Mouse (Mus musculus): ENCODE results near the gene Elovl1. TPM values are rescaled to one million over a fixed set of nuclear protein-coding genes. Genes with fewer than 3 reads are reported as not detected.

Gene Elovl1
- total RNA-seq (2023) = 10 to 100 TPM; 57.7 to 65.9 TPM

DNA sequence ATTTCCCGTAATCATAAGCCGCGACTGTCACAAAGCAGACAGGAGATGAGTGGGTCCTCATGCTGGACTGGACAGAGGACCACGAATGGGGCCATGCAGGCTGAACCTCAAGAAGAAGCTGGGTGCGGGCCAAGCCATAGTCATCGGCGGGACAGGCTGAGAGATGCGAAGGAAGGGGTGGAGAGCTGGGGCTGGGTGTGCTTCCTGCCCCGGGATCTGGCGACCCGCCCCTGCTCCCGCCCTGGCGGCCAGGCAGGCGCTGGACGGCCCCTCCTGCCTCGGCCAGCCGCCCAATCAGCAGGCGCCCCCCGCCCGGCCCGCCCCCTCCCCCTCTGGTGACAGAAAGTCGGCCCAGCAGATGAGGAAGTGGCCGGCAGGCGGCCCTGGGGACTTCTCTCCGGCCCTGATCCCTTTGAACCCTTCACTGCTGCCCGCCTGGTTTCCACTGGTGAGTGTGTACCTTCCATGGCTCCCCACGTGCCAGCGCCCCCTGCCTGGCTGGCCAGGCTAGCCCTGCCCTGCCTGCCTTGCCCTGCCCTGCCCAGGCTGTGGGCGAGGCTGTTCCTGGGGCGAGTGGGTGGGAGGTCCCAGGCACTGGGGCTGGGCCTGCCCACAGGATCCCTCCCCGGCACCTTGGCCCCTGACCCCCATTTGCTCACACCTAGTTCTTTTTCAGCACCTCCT, at the start of gene Elovl1:
TSS of gene Elovl1 (plus strand) at position 326 of the 684 bp plus-strand sequence.

DNA sequence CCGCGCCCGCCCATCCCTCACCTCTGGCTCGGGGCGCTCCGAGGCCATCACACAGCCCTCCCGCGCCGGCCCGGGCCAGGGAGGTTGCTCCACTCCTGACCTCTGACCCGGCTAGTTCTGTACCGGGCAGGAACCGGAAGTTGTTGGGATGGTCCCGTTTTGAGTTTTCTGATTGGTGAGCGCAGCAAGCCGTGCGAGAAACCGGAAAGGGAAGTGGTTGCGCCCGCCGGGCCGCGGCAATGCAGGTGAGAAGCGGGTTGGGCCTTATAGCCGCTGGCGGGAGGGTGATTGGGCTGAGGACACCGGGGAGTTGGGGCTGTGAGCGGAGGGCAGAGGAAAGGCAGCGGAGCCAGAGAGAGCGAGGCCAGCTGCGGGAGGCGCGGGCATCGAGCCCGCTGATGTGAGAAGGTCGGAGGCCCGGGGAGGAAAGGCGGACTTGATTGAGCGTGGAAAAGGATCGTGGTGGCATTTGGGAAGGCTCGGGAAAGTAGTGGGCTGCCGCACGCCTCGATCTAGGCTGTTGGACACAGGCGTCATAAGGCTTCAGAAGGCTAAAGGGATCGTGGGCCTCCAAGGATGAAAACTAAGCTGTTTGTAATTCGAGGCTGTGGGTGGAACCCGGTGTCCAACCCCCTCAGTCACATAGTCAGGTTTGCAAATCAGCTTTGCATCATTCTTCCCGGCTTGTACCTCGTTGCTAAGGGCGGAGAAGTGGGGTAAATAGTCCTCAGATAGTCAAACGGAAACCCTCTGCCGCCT, 18.6 kb upstream of the Elovl1 start, which contains the start of the genes Szt2 and Med8:
TSS of gene Szt2 (minus strand) at position 132 of the 759 bp plus-strand sequence.
TSS of gene Med8 (plus strand) at position 196 of the 759 bp plus-strand sequence.

DNA sequence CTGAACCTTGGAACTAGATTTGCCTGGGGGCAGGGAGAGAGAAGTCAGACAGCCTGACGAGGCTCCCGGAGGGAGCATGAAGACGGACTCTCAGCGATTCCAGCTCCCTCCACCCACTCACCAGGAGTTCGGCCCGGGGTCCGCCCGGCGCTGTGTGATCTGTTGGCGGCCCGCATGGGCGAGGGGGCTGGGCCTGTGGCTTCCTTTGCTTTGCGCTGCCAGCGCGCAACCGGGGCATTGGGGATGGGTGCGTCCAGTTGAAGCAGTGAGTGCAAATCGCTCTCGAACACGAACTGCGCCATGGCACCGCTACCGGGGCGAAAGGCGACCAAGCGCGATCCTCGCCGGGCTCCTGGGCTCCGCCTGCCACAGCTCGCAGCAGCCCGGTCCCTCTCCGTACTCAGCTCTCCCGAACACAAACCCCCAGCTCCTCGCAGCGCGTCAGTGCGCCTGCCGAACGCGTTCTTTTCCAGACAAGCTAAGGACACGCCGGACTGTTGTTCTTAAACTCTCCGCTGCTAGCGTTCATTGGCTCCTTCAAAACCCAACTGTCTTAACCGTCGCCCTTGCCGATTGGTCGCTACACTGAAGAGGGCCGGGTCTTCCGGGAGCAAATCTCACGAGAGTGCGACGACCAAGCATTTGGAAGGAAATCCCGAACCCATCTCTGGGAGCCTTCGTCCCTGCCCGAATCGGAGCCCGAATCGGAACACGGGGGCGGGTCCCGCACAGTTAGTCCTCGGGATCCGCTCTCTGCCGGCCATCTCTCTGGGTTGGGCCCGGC, 9.1 kb downstream of the Elovl1 start, which contains the start of gene Cdc20:
TSS of gene Cdc20 (minus strand) at position 533 of the 784 bp plus-strand sequence.

DNA sequence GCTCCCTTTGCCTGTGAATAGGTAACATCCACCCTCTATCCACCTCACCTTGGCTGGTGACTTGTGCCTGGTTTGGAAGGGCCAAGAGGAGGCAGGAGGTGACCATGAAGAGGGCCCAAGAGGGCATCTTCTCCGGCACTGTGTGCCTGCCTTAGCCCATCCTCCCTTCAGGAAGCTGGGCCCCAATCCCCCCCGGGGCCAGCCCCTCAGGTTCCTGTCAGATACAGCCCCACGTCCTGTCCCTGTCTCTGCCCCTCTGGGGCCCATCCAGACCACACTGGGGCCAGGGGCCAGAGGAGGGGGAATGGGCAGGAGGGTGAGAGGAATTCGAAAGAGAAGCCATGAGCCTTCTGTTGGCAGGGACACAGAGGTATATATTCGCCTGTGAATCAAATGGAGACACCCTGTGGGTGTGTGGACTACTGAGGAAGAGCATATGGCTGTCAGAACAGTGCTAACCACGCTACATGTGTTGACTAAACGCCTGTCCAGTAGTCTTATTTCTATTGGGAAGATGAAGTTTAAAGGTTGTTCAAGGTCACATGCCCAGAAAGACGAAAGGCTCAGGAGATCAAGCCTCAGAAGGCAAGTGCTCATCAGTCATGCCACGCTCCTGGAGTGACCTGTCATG, 29.6 kb downstream of the Elovl1 start, which contains the start of gene Mpl:
TSS of gene Mpl (minus strand) at position 169 of the 631 bp plus-strand sequence.

Other genes with a start within 250 kb of the Elovl1 start
- 10 to 100 TPM; 80.8 to 81.7 TPM for gene Kdm4a, start 248.1 kb upstream of the Elovl1 start, total RNA-seq (2023)
- not detected for gene Ptprf, start 136.7 kb upstream of the Elovl1 start, total RNA-seq (2023)
- gene Szt2, start 18.8 kb upstream of the Elovl1 start, total RNA-seq (2023) = 10 to 100 TPM; 89.8 to 96.3 TPM
- gene Med8, start 18.8 kb upstream of the Elovl1 start, total RNA-seq (2023) = 10 to 100 TPM; 60.8 to 78.1 TPM
- 1 to 10 TPM; 3.4 to 3.9 TPM for gene Cdc20, start 9.3 kb downstream of the Elovl1 start, total RNA-seq (2023)
- gene Mpl, start 29.4 kb downstream of the Elovl1 start, total RNA-seq (2023) = under 1 TPM in 1 of 2 experiments, not detected in 1; 0.26 TPM
- gene Tie1, start 62.0 kb downstream of the Elovl1 start, total RNA-seq (2023) = under 1 TPM in 1 of 2 experiments, not detected in 1; 0.23 TPM
- gene 2610528J11Rik, start 98.9 kb downstream of the Elovl1 start, total RNA-seq (2023) = not detected
- not detected for gene Tmem125, start 116.0 kb downstream of the Elovl1 start, total RNA-seq (2023)
- gene Cfap57, start 192.7 kb downstream of the Elovl1 start, total RNA-seq (2023) = not detected
- gene Ebna1bp2, start 192.7 kb downstream of the Elovl1 start, total RNA-seq (2023) = 10 to 100 TPM; 62.6 to 70.9 TPM
- not detected for gene Olfr62, start 230.9 kb downstream of the Elovl1 start, total RNA-seq (2023)

Data from B cell, adult 67 days (primary cell).